In genomic region chr16:17232794-17233701, GRCm38 (mm10) we compare ENCODE assay signal across 8 mouse cellular contexts. TPM values are rescaled to one million over a fixed set of nuclear protein-coding genes. Genes with fewer than 3 reads are reported as not detected.
DNase-seq lines count a peak whose midpoint lies in the region; ATAC-seq lines count a peak whose summit lies in the region.

TSS of gene Hic2 (plus strand) at chr16:17233572.

- H3K9ac ChIP-seq in embryonic facial prominence, embryonic 14.5 days (ENCODE audit: low read depth, low read length), result peak within 1 kb of the TSS; percentile 95
- peak within 1 kb of the TSS; percentile 93 for H3K9ac ChIP-seq in limb, embryonic 12.5 days (replicated peaks)
- H3K9ac ChIP-seq in midbrain, embryonic 14.5 days (replicated peaks; ENCODE audit: low read length), result peak within 1 kb of the TSS; percentile 95

- H3K27me3 ChIP-seq in embryonic facial prominence, embryonic 14.5 days (replicated peaks; ENCODE audit: control insufficient read depth, insufficient read depth, low read length), result no peaks in the 10 kb centered on the region
- no peaks in the 10 kb centered on the region for H3K27me3 ChIP-seq in limb, embryonic 12.5 days
- H3K27me3 ChIP-seq in midbrain, embryonic 14.5 days (ENCODE audit: control insufficient read depth, insufficient read depth, low read length), result no peaks in the 10 kb centered on the region

- H3K9me3 ChIP-seq in embryonic facial prominence, embryonic 14.5 days (ENCODE audit: control insufficient read depth, low read length), result peaks cover 8% of the 10 kb centered on the region; the same call in 1 of the 2 replicates
- no peaks in the 10 kb centered on the region for H3K9me3 ChIP-seq in limb, embryonic 12.5 days
- H3K9me3 ChIP-seq in midbrain, embryonic 14.5 days (ENCODE audit: control insufficient read depth, low read length), result peaks cover 4% of the 10 kb centered on the region; the same call in 1 of the 2 replicates

- DNase-seq in 416B (ENCODE audit: low read depth), result peak; percentile 93
- DNase-seq in adrenal gland, postnatal 4 days (ENCODE audit: low spot score in 2 of 2), result peak; percentile 88 to 91
- peak; percentile 98 for DNase-seq in embryonic facial prominence, embryonic 14.5 days (ENCODE audit: low spot score)
- DNase-seq in heart, adult 8-10 months (ENCODE audit: low spot score), result peak; percentile 96
- DNase-seq in kidney, adult 8-10 months, result peak; percentile 96
- DNase-seq in midbrain, embryonic 14.5 days, result peak; percentile 97
- DNase-seq in spleen, adult 12 weeks (ENCODE audit: low spot score), result peak; percentile 72

- H3K27ac ChIP-seq in embryonic facial prominence, embryonic 14.5 days (replicated peaks; ENCODE audit: low read depth, low read length), result peak within 1 kb of the TSS; percentile 91
- H3K27ac ChIP-seq in limb, embryonic 12.5 days, result peak within 1 kb of the TSS; percentile 93
- H3K27ac ChIP-seq in midbrain, embryonic 14.5 days (replicated peaks; ENCODE audit: low read depth, low read length), result peak within 1 kb of the TSS; percentile 97

- ATAC-seq in embryonic facial prominence, embryonic 14.5 days (ENCODE audit: low read depth), result peak; percentile 96
- peak; percentile 96 for ATAC-seq in limb, embryonic 12.5 days (ENCODE audit: insufficient number of reproducible peaks, insufficient read depth, low FRiP score, low TSS enrichment, low read depth)
- peak; percentile 97 for ATAC-seq in midbrain, embryonic 14.5 days (ENCODE audit: low FRiP score, low TSS enrichment)

- 2% methylated on average over 43 of the region's 59 CpGs for WGBS in embryonic facial prominence, embryonic 14.5 days
- under 1% methylated on average over 59 of the region's 59 CpGs for WGBS in limb, embryonic 12.5 days
- under 1% methylated on average over 56 of the region's 59 CpGs for WGBS in midbrain, embryonic 14.5 days

- H3K36me3 ChIP-seq in embryonic facial prominence, embryonic 14.5 days (ENCODE audit: control insufficient read depth, insufficient read depth, low read length), result no peaks in the 10 kb centered on the region
- no peaks in the 10 kb centered on the region for H3K36me3 ChIP-seq in limb, embryonic 12.5 days
- H3K36me3 ChIP-seq in midbrain, embryonic 14.5 days (ENCODE audit: control insufficient read depth, insufficient read depth, low read length), result no peaks in the 10 kb centered on the region

- H3K4me1 ChIP-seq in embryonic facial prominence, embryonic 14.5 days (ENCODE audit: control insufficient read depth, insufficient read depth, low read length), result peaks cover 16% of the 10 kb centered on the region
- peaks cover 30% of the 10 kb centered on the region for H3K4me1 ChIP-seq in limb, embryonic 12.5 days (replicated peaks)
- H3K4me1 ChIP-seq in midbrain, embryonic 14.5 days (ENCODE audit: control insufficient read depth, insufficient read depth, low read length), result peaks cover 24% of the 10 kb centered on the region

- peak within 1 kb of the TSS; percentile 95 for H3K4me3 ChIP-seq in embryonic facial prominence, embryonic 14.5 days (ENCODE audit: low read depth, low read length)
- H3K4me3 ChIP-seq in limb, embryonic 12.5 days (replicated peaks), result peak within 1 kb of the TSS; percentile 87
- H3K4me3 ChIP-seq in midbrain, embryonic 14.5 days (replicated peaks; ENCODE audit: low read depth, low read length), result peak within 1 kb of the TSS; percentile 89

- peak within 1 kb of the TSS; percentile 86 for H3K4me2 ChIP-seq in embryonic facial prominence, embryonic 14.5 days (ENCODE audit: low read depth, low read length)
- H3K4me2 ChIP-seq in limb, embryonic 12.5 days, result peak within 1 kb of the TSS; percentile 93
- H3K4me2 ChIP-seq in midbrain, embryonic 14.5 days (ENCODE audit: low read length), result peak within 1 kb of the TSS; percentile 70

RNA-seq across cellular contexts. Expression of gene Hic2, which starts in this region (rescaled TPM):
- total RNA-seq in adrenal gland, postnatal 4 days (2021), result 1 to 10 TPM; 5.6 TPM
- 3.0 and 3.5 TPM in 2 replicates for polyA plus RNA-seq in embryonic facial prominence, embryonic 14.5 days (2014; fragmentation: Nextera tagmentation; extraction: Ambion mirVana)
- 1 to 10 TPM; 1.4 to 2.2 (median 1.9) TPM for total RNA-seq in heart, adult 8-10 months (2022)
- polyA plus RNA-seq in limb, embryonic 12.5 days (2016; fragmentation: Nextera tagmentation; extraction: Ambion mirVana), result 13.7 TPM in 2 replicates
- polyA plus RNA-seq in midbrain, embryonic 14.5 days (2014; fragmentation: Nextera tagmentation; extraction: Ambion mirVana), result 6.4 and 7.7 TPM in 2 replicates

Comparison
In these comparisons a context has a peak if more than half of its experiments do, and no peak if none do; other contexts are left out.
1. Peak in every context shown above with its lines: DNase-seq, ATAC-seq, H3K4me3 ChIP-seq and H3K27ac ChIP-seq.